Mouse (Mus musculus): ENCODE measurements around the gene Hist1h2ak. TPM values are rescaled to one million over a fixed set of nuclear protein-coding genes. Genes with fewer than 3 reads are reported as not detected.

Gene Hist1h2ak
- total and polyA plus RNA-seq, 3 experiments, result 6.2 to 1,125 (median 16.6) TPM

DNA sequence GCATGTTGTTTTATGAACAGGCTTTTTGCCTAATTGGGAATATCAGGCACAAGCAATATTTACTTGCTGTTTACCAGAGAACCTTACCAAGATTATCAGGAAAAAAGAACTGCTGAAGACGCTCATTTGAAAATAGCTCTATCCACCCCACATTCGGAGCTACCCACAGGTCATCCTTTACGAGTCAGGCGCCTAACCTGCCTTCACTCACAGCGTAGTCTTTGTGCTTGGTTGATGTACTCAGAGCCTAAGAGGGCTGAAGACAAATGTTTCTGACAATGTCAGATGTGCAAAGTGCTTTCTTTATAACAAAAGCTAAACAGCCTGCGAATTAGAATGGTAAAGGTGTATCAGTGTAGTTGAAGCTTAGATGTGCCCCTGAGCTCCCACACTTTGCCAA, 30.7 kb upstream of the Hist1h2ak start:
- no peaks in the 10 kb centered on the region for H3K79me2 ChIP-seq (replicated peaks; ENCODE audit: control insufficient read depth, extremely low read depth, insufficient read depth, poor library complexity, severe bottlenecking)
- TF ChIP-seq JUN (IDR thresholded peaks at IDR 0.05; ENCODE audit: insufficient read depth, low read depth, low read length), result no peak
- TF ChIP-seq ZNF384 (IDR thresholded peaks at IDR 0.05; ENCODE audit: low read depth, low read length), result no peak; the same call in 1 of the 2 replicates
- TF ChIP-seq MXI1 (IDR thresholded peaks at IDR 0.05; ENCODE audit: low read depth, low read length), result no peak
- no peak for TF ChIP-seq RAD21 (IDR thresholded peaks at IDR 0.05; ENCODE audit: low read depth, low read length)
- TF ChIP-seq ELF1 (IDR thresholded peaks at IDR 0.05; ENCODE audit: low read depth, low read length), result no peak
- TF ChIP-seq PAX5 (IDR thresholded peaks at IDR 0.05; ENCODE audit: low read length), result no peak
- TF ChIP-seq CTCF (conservative IDR thresholded peaks at IDR 0.05 in 1 of 2, IDR thresholded peaks at IDR 0.05 in 1 of 2; ENCODE audit: low read depth in 2 of 2, low read length in 2 of 2), result no peak
- no peak for TF ChIP-seq HCFC1 (IDR thresholded peaks at IDR 0.05; ENCODE audit: low read depth, low read length)
- TF ChIP-seq GABPA (IDR thresholded peaks at IDR 0.05; ENCODE audit: insufficient replicate concordance, low read depth, low read length), result no peak
- TF ChIP-seq TBP (conservative IDR thresholded peaks at IDR 0.05; ENCODE audit: low read depth, low read length), result no peak
- TF ChIP-seq NELFE (IDR thresholded peaks at IDR 0.05; ENCODE audit: low read depth, low read length), result no peak; the same call in 1 of the 2 replicates
- TF ChIP-seq UBTF (IDR thresholded peaks at IDR 0.05; ENCODE audit: low read depth, low read length), result no peak
- TF ChIP-seq TCF12 (IDR thresholded peaks at IDR 0.05; ENCODE audit: low read depth, low read length), result no peak
- peak overlapping the region; percentile 72 for H3K4me2 ChIP-seq (ENCODE audit: insufficient read depth, low read depth, poor library complexity, severe bottlenecking)
- H3K4me3 ChIP-seq (replicated peaks in 1 of 3; ENCODE audit: low read depth in 2 of 3, low read length in 2 of 3, poor library complexity in 1 of 3), result no peak overlapping the region
- peaks cover 0 to 33% of the 10 kb centered on the region in 2 experiments; a peak in 3 of 4 replicates for H3K4me1 ChIP-seq (ENCODE audit: control insufficient read depth in 1 of 2, insufficient read depth in 2 of 2)
- H3K36me3 ChIP-seq (replicated peaks in 1 of 2; ENCODE audit: control insufficient read depth in 1 of 2, insufficient read depth in 1 of 2, low read length in 1 of 2), result no peaks in the 10 kb centered on the region
- peak overlapping the region; percentile 85; the same call in 1 of the 2 replicates for H3K27ac ChIP-seq (ENCODE audit: insufficient read depth, low read depth)
- H3K27me3 ChIP-seq (replicated peaks), result no peaks in the 10 kb centered on the region
- no peaks in the 10 kb centered on the region for H3K9me3 ChIP-seq (replicated peaks; ENCODE audit: low read length)
- peak; percentile 29 for DNase-seq (ENCODE audit: extremely low read depth)
- H3K9ac ChIP-seq (ENCODE audit: insufficient read depth, low read depth), result peak overlapping the region; percentile 37
- in situ Hi-C loops (cut with MboI; ENCODE audit: low pct_ligation_motif_present, low pct_unique_long_range_greater_than_20kb, low sequenced_read_pairs), result no loop called here
- dilution Hi-C loops (cut with MboI; ENCODE audit: extremely low pct_ligation_motif_present, extremely low pct_unique_long_range_greater_than_20kb, low sequenced_read_pairs), result no loop called here

DNA sequence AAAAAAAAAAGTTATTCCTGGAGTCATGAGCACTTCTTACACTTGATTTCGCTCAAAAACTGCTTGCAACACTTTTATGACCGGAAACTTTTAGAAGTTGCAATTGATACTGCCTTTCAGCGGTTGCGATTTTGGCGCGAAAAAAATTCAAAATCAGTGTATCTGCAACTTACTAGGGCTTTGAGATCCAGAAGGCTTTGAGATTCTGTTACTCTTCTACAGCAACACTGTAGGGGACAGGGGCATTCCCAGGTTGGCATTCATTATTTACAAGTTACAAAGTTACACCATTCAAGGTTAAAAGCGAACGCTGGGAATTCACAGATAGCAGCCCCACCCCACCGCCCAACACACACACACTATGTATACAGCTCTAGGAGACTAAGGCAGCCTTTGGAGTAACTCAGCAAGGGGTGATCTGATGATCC, 30.1 kb upstream of the Hist1h2ak start:
- H3K4me3 ChIP-seq (replicated peaks in 1 of 3; ENCODE audit: low read depth in 2 of 3, low read length in 2 of 3, poor library complexity in 1 of 3), result peak overlapping the region in 1 of 3 experiments; percentile 25
- H3K27ac ChIP-seq (ENCODE audit: insufficient read depth, low read depth), result peak overlapping the region; percentile 85
- in situ Hi-C loops (cut with MboI; ENCODE audit: low pct_ligation_motif_present, low pct_unique_long_range_greater_than_20kb, low sequenced_read_pairs), result no loop called here

More for the DNA sequence above, 30.1 kb upstream of the Hist1h2ak start:
- Histone ChIP-seq H3K9me3 (replicated peaks; ENCODE audit: low read length) (no peaks in the 10 kb centered on the region), H3K27me3 (replicated peaks) (no peaks in the 10 kb centered on the region), H3K9ac (ENCODE audit: insufficient read depth, low read depth) (peak overlapping the region; percentile 37), H3K4me2 (ENCODE audit: insufficient read depth, low read depth, poor library complexity, severe bottlenecking) (peak overlapping the region; percentile 72), H3K4me1 (ENCODE audit: control insufficient read depth in 1 of 2, insufficient read depth in 2 of 2) (peaks cover 0 to 33% of the 10 kb centered on the region in 2 experiments; a peak in 3 of 4 replicates), H3K36me3 (replicated peaks in 1 of 2; ENCODE audit: control insufficient read depth in 1 of 2, insufficient read depth in 1 of 2, low read length in 1 of 2) (no peaks in the 10 kb centered on the region), H3K79me2 (replicated peaks; ENCODE audit: control insufficient read depth, extremely low read depth, insufficient read depth, poor library complexity, severe bottlenecking) (no peaks in the 10 kb centered on the region)
- dilution Hi-C loops (cut with MboI; ENCODE audit: extremely low pct_ligation_motif_present, extremely low pct_unique_long_range_greater_than_20kb, low sequenced_read_pairs), result no loop called here
- peak; percentile 65 for DNase-seq (ENCODE audit: extremely low read depth)
- no peak for TF ChIP-seq POLR2A (IDR thresholded peaks at IDR 0.05; ENCODE audit: low read depth, low read length)
- no peak for TF ChIP-seq CTCF (conservative IDR thresholded peaks at IDR 0.05 in 1 of 2, IDR thresholded peaks at IDR 0.05 in 1 of 2; ENCODE audit: low read depth in 2 of 2, low read length in 2 of 2)
- TF ChIP-seq RCOR1 (conservative IDR thresholded peaks at IDR 0.05; ENCODE audit: low read depth, low read length), result no peak
- no peak for TF ChIP-seq ETS1 (conservative IDR thresholded peaks at IDR 0.05; ENCODE audit: low read depth, low read length)
- TF ChIP-seq TBP (conservative IDR thresholded peaks at IDR 0.05; ENCODE audit: low read depth, low read length), result no peak
- no peak for TF ChIP-seq SIN3A (IDR thresholded peaks at IDR 0.05; ENCODE audit: low read length)
- peak; percentile 97 for TF ChIP-seq E2F4 (IDR thresholded peaks at IDR 0.05; ENCODE audit: insufficient replicate concordance, low read depth, low read length)
- no peak for TF ChIP-seq JUND (conservative IDR thresholded peaks at IDR 0.05; ENCODE audit: low read depth, low read length)
- no peak for TF ChIP-seq MXI1 (IDR thresholded peaks at IDR 0.05; ENCODE audit: low read depth, low read length)
- no peak; the same call in 1 of the 2 replicates for TF ChIP-seq BHLHE40 (IDR thresholded peaks at IDR 0.05; ENCODE audit: low read depth, low read length)
- TF ChIP-seq IRF4 (IDR thresholded peaks at IDR 0.05; ENCODE audit: low read depth, low read length), result peak; percentile 34; the same call in 1 of the 2 replicates
- TF ChIP-seq CHD1 (IDR thresholded peaks at IDR 0.05; ENCODE audit: low read depth, low read length), result no peak
- no peak for TF ChIP-seq CHD2 (IDR thresholded peaks at IDR 0.05; ENCODE audit: low read length)
- no peak for TF ChIP-seq ZC3H11A (IDR thresholded peaks at IDR 0.05; ENCODE audit: low read depth, low read length)
- TF ChIP-seq ZNF384 (IDR thresholded peaks at IDR 0.05; ENCODE audit: low read depth, low read length), result peak; percentile 40; the same call in 1 of the 2 replicates

All from CH12.LX (cell line).